Mouse (Mus musculus): ENCODE data around the gene Hddc2.
A peak's percentile ranks its signal among the peaks of the same experiment; 100 is the strongest.

Hddc2 gene

GRCm38 (mm10) chr10:31354886-31355461 is 41.8 kb downstream of the Hddc2 start:
- no peak for DNase-seq

GRCm38 (mm10) chr10:31359749-31360148 is 46.6 kb downstream of the Hddc2 start:
- no peak for DNase-seq

- DNase-seq, result peak; percentile 4 to 8
These were observed 57.0 kb downstream of the Hddc2 start for GRCm38 (mm10) chr10:31370200-31370599.

Data from cerebellum, postnatal 10 days (tissue).